Mouse (Mus musculus): ENCODE measurements around the gene Pmf1.

DNA sequence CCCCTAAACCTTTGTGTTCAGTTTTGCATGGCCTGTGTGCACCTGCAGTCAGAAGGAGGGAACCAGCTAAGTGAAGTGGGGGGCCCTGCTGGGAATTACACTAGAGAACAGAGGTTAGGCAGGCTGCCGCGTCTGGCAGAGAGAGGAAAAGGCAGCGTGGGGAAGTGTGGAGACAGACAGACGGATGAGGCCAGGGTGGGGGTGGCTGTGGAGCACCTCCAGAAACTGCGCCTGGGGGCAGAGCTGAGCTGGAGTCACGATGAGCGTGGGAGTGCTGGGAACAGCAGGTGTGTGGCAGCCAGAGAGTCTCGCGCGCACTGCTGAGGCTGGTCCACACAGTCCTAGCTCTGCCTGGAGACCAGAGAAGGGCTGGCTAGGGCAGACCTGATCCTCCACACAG lies 25.4 kb upstream of the Pmf1 start:
- TF ChIP-seq POLR2A (IDR thresholded peaks at IDR 0.05; ENCODE audit: borderline replicate concordance, insufficient read depth, low read length) (no peak), CTCF (IDR thresholded peaks at IDR 0.05; ENCODE audit: borderline replicate concordance, insufficient read depth, low read depth, low read length) (no peak)
